In genomic region chr4:33243921-33244320, GRCm38 (mm10) we compare ENCODE assay signal across 19 mouse cellular contexts. TPM values are rescaled to one million over a fixed set of nuclear protein-coding genes. Genes with fewer than 3 reads are reported as not detected.
DNase-seq lines count a peak whose midpoint lies in the region; ATAC-seq lines count a peak whose summit lies in the region.
"Had no signal": no experiment of that assay in that cellular context is flagged by ENCODE, and none has a peak within 500 bp of the region (broad histone marks: within the 10 kb centered on the region; RNA-seq: fewer than 3 reads in every experiment).

No protein-coding gene starts in this region.

- 82% methylated on average over 4 of the region's 4 CpGs for WGBS in heart, embryonic 15.5 days
- whole genome bisulfite sequencing in liver, embryonic 12.5 days (ENCODE audit: insufficient replicate concordance), result 75% methylated on average over 4 of the region's 4 CpGs

- 0 out of 2 replicates have a peak overlapping the region, but pooled peaks have one; percentile 1 for H3K27ac ChIP-seq in heart, embryonic 15.5 days
- H3K27ac ChIP-seq in liver, embryonic 12.5 days, result no peak overlapping the region
- H3K27ac ChIP-seq: embryonic facial prominence, embryonic 15.5 days; heart, embryonic 10.5 days; kidney, postnatal 0 days; liver, embryonic 14.5 days; neural tube, embryonic 12.5 days; stomach, postnatal 0 days had no signal

- H3K4me2 ChIP-seq in heart, embryonic 15.5 days, result no peak overlapping the region
- no peak overlapping the region for H3K4me2 ChIP-seq in liver, embryonic 12.5 days
- H3K4me2 ChIP-seq: embryonic facial prominence, embryonic 15.5 days; midbrain, embryonic 15.5 days; neural tube, embryonic 12.5 days had no signal

- H3K4me1 ChIP-seq in heart, embryonic 15.5 days (replicated peaks), result peaks cover 26% of the 10 kb centered on the region
- peaks cover 42% of the 10 kb centered on the region for H3K4me1 ChIP-seq in liver, embryonic 12.5 days

- H3K9ac ChIP-seq in heart, embryonic 15.5 days, result no peak overlapping the region
- no peak overlapping the region for H3K9ac ChIP-seq in liver, embryonic 12.5 days
- H3K9ac ChIP-seq: embryonic facial prominence, embryonic 15.5 days; liver, embryonic 14.5 days; midbrain, embryonic 15.5 days; neural tube, embryonic 12.5 days had no signal

- peaks cover 32% of the 10 kb centered on the region for H3K36me3 ChIP-seq in heart, embryonic 15.5 days
- peaks cover 37% of the 10 kb centered on the region for H3K36me3 ChIP-seq in liver, embryonic 12.5 days

- H3K4me3 ChIP-seq in heart, embryonic 15.5 days, result no peak overlapping the region
- no peak overlapping the region for H3K4me3 ChIP-seq in liver, embryonic 12.5 days
- H3K4me3 ChIP-seq: embryonic facial prominence, embryonic 15.5 days; heart, embryonic 10.5 days; midbrain, embryonic 15.5 days; neural tube, embryonic 12.5 days had no signal

- H3K27me3 ChIP-seq in heart, embryonic 15.5 days, result no peaks in the 10 kb centered on the region
- no peaks in the 10 kb centered on the region for H3K27me3 ChIP-seq in liver, embryonic 12.5 days (replicated peaks)
- H3K27me3 ChIP-seq: embryonic facial prominence, embryonic 15.5 days; midbrain, embryonic 15.5 days; neural tube, embryonic 12.5 days had no signal

- no peaks in the 10 kb centered on the region for H3K9me3 ChIP-seq in heart, embryonic 15.5 days (replicated peaks)
- no peaks in the 10 kb centered on the region for H3K9me3 ChIP-seq in liver, embryonic 12.5 days (replicated peaks)
- H3K9me3 ChIP-seq: embryonic facial prominence, embryonic 15.5 days; heart, embryonic 10.5 days; midbrain, embryonic 15.5 days; neural tube, embryonic 12.5 days had no signal

- no peak for DNase-seq in heart, adult 8-10 months (ENCODE audit: low spot score)
- peak; percentile 34 for DNase-seq in right cerebral cortex, postnatal 25 days
- no peak for DNase-seq in right cerebral cortex, postnatal 4 days
- peak; percentile 68 for DNase-seq in brain, adult 2 months (ENCODE audit: low read depth, low spot score)
- DNase-seq in yolk sac, embryonic 10.5 days (ENCODE audit: low spot score), result peak; percentile 20
- DNase-seq in layer of hippocampus, postnatal 25 days (ENCODE audit: extremely low spot score in 1 of 2, low spot score in 1 of 2), result no peak
- DNase-seq: cerebellum, adult 18-20 months; lung, postnatal 14 days; thymus, postnatal 25 days had no signal

- ATAC-seq in heart, embryonic 15.5 days (replicated peaks; ENCODE audit: insufficient number of reproducible peaks, insufficient read depth, low FRiP score, low read depth), result no peak
- no peak for ATAC-seq in liver, embryonic 12.5 days
- ATAC-seq: intestine, postnatal 0 days; midbrain, embryonic 15.5 days had no signal

RNA-seq across cellular contexts. Expression of gene Srsf12, which starts 35.1 kb away (rescaled TPM):
- 2.1 and 2.3 TPM in 2 replicates for polyA plus RNA-seq in heart, embryonic 15.5 days (2015; fragmentation: Nextera tagmentation; extraction: Ambion mirVana)
- not detected for total RNA-seq in heart, adult 8-10 months (2022)
- 10 to 100 TPM; 24.3 to 31.9 TPM for total RNA-seq in layer of hippocampus, postnatal 25 days (2021)
- polyA plus RNA-seq in liver, embryonic 12.5 days (2016; fragmentation: Nextera tagmentation; extraction: Ambion mirVana), result 0.37 and 0.72 TPM in 2 replicates

RNA-seq across cellular contexts. Expression of gene Pnrc1, which starts 46.0 kb away (rescaled TPM):
- 82.4 and 84.1 TPM in 2 replicates for polyA plus RNA-seq in heart, embryonic 15.5 days (2015; fragmentation: Nextera tagmentation; extraction: Ambion mirVana)
- 100 to 1,000 TPM; 105 to 165 (median 142) TPM for total RNA-seq in heart, adult 8-10 months (2022)
- total RNA-seq in layer of hippocampus, postnatal 25 days (2021), result 100 to 1,000 TPM; 129 to 137 TPM
- 42.6 and 49.5 TPM in 2 replicates for polyA plus RNA-seq in liver, embryonic 12.5 days (2016; fragmentation: Nextera tagmentation; extraction: Ambion mirVana)

RNA-seq across cellular contexts. Expression of gene Pm20d2, which starts 54.4 kb away (rescaled TPM):
- polyA plus RNA-seq in heart, embryonic 15.5 days (2015; fragmentation: Nextera tagmentation; extraction: Ambion mirVana), result 2.1 and 2.3 TPM in 2 replicates
- total RNA-seq in heart, adult 8-10 months (2022), result 10 to 100 TPM; 69.3 to 75.5 (median 72.3) TPM
- 10 to 100 TPM in 1 of 2 experiments, 1 to 10 TPM in 1; 9.4 to 13.4 TPM for total RNA-seq in layer of hippocampus, postnatal 25 days (2021)
- polyA plus RNA-seq in liver, embryonic 12.5 days (2016; fragmentation: Nextera tagmentation; extraction: Ambion mirVana), result 0.49 and 0.60 TPM in 2 replicates

Comparison
In these comparisons a context has a peak if more than half of its experiments do, and no peak if none do; other contexts are left out.
1. DNase-seq: peak in right cerebral cortex, postnatal 25 days (single experiment), brain, adult 2 months (single experiment) and yolk sac, embryonic 10.5 days (single experiment); none in heart, adult 8-10 months (single experiment), right cerebral cortex, postnatal 4 days (single experiment) and layer of hippocampus, postnatal 25 days (0 of 2).
2. RNA of gene Srsf12, which starts 35.1 kb away (total RNA-seq): 24.3 to 31.9 TPM in layer of hippocampus, postnatal 25 days; not detected in heart, adult 8-10 months; every median in the first group is over 10 times any median in the second.
3. RNA of gene Pm20d2, which starts 54.4 kb away (total RNA-seq): 69.3 to 75.5 TPM in heart, adult 8-10 months; 9.4 to 13.4 TPM in layer of hippocampus, postnatal 25 days; every median in the first group is over 4 times any median in the second.